Mouse (Mus musculus): ENCODE measurements around the gene Upk1a.

The Upk1a gene

DNA sequence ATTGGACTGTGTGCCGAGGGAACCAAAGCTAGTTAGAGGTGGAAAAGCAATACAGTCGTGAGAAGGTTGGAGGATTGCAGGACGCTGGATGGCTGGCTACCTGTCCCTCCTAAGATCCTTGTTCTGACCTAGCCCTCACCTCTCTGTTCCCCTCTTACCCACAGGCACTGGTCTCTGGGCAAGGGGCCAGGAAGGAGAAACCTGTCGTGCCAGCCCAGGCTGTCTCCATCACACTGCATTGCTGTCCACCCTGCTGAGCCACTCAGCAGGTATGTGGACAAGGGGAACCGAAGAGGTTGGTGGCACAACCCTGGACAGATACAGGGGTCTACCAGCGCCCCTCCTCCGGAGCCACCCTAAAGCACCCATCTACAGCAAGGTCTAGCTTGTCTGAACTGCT lies 12.0 kb downstream of the Upk1a start:
- no peak for DNase-seq

GRCm38 (mm10) chr7:30599933-30600353 lies 12.7 kb downstream of the Upk1a start:
- peak; percentile 96 for DNase-seq

DNA sequence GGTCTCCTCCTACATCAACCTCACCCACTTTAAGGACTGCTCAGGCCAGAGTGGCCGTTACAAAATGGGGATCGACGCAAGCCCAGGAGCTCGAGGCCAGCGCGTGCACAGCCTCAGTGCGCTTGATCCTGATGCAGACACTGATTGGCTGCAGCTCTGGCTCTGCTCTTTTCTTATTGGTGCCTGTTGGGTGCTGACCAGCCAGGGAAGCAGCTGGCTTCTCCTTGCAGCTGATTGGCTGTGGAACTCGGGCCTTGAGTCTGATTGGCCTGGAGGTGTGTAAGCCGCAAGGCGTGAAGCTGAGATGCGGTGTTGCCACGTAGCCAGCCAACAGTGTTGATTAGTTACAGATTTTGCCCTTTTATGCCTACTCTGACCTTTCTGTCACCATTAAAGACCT lies 13.9 kb downstream of the Upk1a start, which contains the start of gene Zbtb32:
Gene Zbtb32, minus strand, starts transcription at position 124 of the 400 bp plus-strand sequence.
- no peak for DNase-seq

DNA sequence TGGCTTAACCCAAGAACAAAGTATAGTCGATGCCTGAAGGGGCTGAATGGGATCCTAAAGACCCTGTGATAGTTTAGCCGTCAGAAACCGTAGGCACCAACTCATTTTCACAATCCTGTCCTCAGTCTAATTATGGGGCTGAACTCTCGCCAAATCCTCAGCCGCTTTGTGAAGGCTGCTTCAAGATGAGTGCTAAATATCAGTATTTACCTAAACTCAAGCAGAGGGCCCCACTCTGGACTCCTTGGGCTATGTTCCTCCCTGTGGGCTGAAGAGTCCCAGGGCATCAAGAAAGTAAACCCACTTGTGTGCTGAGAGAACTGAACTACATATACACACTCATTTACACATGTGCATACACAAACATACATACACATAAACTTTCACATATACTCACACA lies 15.8 kb downstream of the Upk1a start:
- DNase-seq, result no peak

DNA sequence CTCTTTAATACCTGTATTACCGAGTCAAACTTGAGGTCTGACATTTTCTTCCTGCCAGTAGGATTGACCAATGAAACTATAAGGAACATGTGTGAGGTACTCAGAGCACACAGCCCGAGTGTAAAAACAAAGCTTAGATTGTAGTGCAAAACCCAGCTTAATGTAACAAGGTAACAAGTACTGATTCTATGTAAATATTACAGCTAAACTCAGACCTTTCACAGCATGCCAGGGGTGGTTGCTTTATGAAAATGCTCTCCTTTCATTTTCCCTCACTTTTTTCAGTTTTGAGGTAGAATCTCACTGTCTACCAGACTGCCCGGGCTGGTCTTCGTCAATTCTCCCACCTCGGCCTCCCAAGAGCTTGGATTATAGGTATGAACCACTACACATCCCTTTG lies 16.6 kb downstream of the Upk1a start:
- no peak for DNase-seq

DNA sequence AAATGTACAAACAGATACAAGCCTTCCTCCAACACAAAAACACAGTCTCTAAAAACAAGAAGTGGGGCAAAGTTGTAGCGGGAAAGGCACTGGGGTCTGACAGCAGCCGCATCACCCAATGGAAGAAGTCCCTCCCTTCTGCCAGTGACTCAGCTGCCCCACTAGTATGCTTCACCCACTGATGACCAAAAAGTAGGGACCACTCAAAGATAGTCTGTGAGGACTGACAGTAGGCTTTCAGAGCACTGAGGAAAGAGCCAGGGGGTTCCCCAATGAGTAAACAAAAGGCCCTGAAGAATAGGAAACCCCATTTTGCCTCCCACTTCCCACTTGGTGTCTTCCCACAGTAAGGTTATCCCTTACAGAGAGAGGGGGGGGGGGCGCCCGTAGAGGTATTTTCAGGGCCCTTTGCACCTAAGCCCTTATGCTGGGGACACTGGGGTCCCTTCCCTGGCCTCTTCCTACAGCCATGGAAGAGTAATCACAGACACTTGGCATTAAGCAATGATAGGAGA lies 18.1 kb downstream of the Upk1a start:
- DNase-seq, result no peak

GRCm38 (mm10) chr7:30593579-30594509 lies 18.8 kb downstream of the Upk1a start:
- DNase-seq, result no peak

DNA sequence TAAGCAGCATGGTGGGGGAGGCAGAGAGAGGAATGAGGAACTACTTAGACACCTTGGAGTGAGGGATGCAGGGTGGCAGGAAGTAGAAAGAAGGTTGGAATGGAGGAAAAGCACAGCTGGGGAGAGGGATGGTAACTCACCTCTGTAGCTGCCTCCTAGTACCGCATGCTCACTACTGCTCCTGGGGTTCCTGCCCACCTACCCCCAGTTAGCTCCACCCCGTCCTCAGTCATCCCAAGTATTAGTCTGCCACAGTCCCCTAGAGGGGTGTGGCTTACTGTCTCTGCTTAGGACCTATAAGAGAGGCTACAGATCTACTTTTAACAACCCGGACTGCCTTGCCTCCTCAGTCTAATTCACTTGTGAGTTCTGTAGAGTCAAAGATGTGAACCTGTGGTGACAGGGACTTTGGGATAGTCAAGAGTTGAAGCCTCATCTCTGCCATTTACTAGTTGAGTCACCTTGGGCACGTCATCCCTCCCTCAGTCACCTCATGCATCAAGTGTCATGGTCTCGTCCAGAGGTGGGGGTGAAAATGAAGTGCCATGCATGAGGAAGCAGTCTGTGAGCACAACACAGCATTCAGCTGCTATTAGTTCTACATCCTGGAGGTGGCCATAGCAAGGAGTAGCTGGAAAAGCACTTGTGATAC lies 19.7 kb downstream of the Upk1a start:
- DNase-seq, result no peak

GRCm38 (mm10) chr7:30591605-30591951 lies 21.1 kb downstream of the Upk1a start:
- DNase-seq, result peak; percentile 53

DNA sequence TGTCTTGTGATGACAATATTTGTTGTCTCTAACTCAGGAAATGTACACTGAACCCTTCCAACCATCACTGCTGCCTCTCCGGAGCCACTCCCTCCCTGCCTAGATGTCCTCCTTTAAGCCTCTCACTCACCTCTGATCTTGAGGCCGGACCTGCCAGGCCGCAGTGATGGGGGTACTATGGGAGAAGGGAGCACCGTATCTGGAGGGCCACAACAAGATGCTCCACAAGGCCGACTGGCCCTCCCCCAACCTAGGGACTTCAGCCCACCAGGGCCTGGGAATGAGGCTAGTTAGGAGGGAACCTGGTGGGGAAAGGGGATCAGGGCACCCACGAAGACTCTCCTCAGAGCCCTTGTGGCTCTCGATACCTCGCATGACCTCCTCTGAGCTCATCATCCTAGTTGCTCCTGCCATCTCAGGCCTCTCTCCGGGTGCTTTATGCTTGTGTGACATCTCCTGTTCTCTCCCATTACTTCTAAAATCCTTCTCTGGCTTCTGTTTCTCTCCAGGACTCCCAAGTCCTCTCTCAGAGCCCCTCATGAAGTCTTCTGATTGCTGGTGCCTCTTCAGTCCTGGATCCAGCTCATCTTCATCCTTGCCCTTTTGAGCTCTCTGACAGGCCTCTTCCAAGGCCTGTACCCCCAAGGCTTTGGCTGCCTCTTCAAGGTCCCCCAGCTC lies 21.6 kb downstream of the Upk1a start:
- no peak for DNase-seq

- DNase-seq, result peak; percentile 93
Measured at GRCm38 (mm10) chr7:30589435-30590301, 23.0 kb downstream of the Upk1a start.

DNA sequence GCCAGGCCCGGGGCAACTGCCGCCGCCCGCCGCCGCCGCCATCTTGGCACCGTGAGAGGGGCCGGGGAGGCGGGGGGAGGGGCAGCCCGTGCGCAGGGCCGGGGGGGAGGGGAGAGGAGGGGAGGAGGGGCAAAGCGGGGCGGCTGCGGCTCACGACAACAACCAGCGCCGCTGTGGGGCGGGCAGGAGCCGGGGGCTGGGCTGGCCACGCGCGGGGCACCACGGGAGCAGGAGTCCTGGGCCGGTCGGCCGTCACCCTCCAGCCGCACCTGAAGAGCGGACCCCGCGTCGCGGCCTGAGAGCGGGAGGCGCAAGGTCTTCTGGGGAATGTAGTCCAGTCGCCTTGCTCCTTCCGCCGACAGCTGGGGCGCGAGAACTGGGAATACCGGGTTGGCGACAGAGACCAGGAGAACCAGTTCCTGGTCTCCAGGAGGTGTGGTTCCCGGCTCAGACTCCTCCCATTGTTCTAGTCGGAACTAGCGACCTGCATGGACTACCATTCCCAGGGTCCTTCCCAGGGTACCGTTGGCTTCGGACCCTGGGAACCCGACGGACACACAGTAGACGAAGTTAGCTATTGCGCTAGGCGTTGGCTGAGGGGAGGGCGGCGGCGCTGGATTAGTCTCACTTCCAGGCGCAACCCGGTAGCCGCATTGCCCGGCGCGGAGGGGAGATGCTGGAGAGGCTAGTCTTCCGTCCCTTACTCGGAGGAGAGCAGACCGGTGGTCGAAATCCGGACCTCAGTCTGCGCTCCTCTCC lies 23.8 kb downstream of the Upk1a start, which contains the start of gene Kmt2b:
Gene Kmt2b, minus strand, starts transcription at position 51 of the 759 bp plus-strand sequence.
- peak; percentile 98 for DNase-seq

- peak; percentile 46 for DNase-seq
Measured at GRCm38 (mm10) chr7:30587842-30588667, 24.6 kb downstream of the Upk1a start.

GRCm38 (mm10) chr7:30586455-30587020 lies 26.1 kb downstream of the Upk1a start:
- DNase-seq, result no peak

DNA sequence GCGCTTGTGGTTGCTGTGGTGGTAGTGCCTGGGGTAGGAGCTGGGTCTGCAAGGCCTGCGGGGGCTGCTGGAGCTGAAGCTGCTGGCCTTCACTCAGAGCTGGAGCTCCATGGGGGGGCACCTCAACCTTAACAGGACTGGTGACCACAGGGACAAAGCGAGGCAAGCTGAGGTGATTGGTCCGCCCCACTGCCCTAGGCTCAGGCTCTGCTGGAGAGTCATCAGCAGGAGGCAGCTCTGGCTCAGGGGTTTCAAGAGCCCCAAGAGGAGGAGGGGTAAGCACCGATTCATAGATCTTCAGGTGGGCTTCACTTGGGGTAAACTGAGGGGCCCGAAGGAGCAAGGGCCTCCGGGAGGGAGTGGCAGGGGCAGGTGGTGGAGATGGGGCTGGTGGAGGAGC lies 27.5 kb downstream of the Upk1a start:
- no peak for DNase-seq

GRCm38 (mm10) chr7:30584339-30584738 lies 28.3 kb downstream of the Upk1a start:
- DNase-seq, result no peak

DNA sequence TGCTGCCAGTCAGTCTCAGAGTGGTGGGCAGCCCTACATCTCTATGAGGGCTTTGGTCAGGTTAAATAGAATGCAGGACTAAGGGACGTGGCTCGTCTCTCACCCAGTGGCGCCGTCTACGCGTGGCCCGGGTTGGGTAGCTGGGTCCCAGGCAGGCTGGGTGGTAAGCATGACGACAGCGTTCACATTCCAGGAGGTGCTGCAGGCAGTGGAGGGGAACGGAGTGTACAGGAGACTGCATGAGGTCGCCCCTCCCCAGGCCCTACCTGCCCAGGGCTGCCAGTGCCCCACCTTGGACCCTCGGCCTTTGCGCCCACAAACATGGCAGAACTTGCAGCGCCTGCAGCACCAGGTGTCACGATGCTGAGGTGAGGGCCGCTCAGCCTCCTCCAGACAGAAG lies 31.1 kb downstream of the Upk1a start:
- no peak for DNase-seq

DNA sequence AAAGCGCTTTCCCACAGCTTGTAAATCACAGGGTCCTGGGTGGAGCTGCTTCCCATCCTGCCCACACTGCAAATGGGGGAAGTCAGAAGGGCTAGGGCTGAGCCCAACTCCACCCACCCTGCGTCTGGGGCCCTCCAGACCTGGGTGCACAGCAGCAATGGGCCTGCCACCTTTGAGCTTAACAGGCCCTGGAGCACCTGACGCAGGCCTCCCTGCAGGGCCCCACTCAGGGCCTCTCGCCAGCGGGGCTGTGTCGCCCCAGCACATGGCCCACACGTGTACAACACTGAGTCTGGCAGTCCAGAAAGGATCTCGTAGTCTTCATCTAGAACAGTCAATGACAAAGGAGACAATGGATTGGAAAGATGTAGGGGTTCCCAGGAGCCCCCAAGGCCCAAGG lies 32.7 kb downstream of the Upk1a start:
- DNase-seq, result no peak

GRCm38 (mm10) chr7:30572969-30573368 lies 39.7 kb downstream of the Upk1a start:
- DNase-seq, result no peak

GRCm38 (mm10) chr7:30572389-30572788 lies 40.3 kb downstream of the Upk1a start:
- no peak for DNase-seq
